Mouse (Mus musculus) small intestine, adult 2 months (tissue): Measurements from ENCODE around the gene Ccdc117. TPM values are rescaled to one million over a fixed set of nuclear protein-coding genes. Genes with fewer than 3 reads are reported as not detected.

Experiments
- H3K27ac ChIP-seq: fragments of 200-500 bp; 2 replicates; pipeline ENCODE4 v1.5.1; 2012; ENCODE audit warnings: low read depth, low read length, control low read depth, inconsistent platforms; ENCODE audit not compliant: insufficient read depth
- H3K27me3 ChIP-seq: fragments of 200-500 bp; 2 replicates; pipeline ENCODE4 v1.6.1; 2012; ENCODE audit warnings: mild to moderate bottlenecking, moderate library complexity, low read length, inconsistent platforms; ENCODE audit not compliant: control insufficient read depth, insufficient read depth
- H3K36me3 ChIP-seq: fragments of 200-500 bp; 2 replicates; pipeline ENCODE4 v1.6.1; 2012; ENCODE audit warnings: mild to moderate bottlenecking, low read length, control low read depth, inconsistent platforms; ENCODE audit not compliant: control insufficient read depth, insufficient read depth
- H3K4me1 ChIP-seq: fragments of 200-500 bp; 2 replicates; pipeline ENCODE4 v1.6.1; 2012; ENCODE audit warnings: low read length, inconsistent platforms, mixed read lengths; ENCODE audit not compliant: control insufficient read depth, insufficient read depth, insufficient read length
- H3K4me3 ChIP-seq: fragments of 200-500 bp; 2 replicates; pipeline ENCODE4 v1.5.1; 2012; ENCODE audit warnings: low read depth, mild to moderate bottlenecking, control low read depth, inconsistent platforms, low read length, moderate library complexity
- CTCF ChIP-seq: fragments of 200-500 bp; IDR thresholded peaks from 2 replicates; pipeline ENCODE4 v1.5.1; 2012; ENCODE audit warnings: low read depth, mild to moderate bottlenecking, control low read depth, inconsistent platforms, low read length, moderate library complexity, mixed read lengths; ENCODE audit not compliant: insufficient replicate concordance, insufficient read length; ENCODE audit errors: extremely low read depth
- POLR2A ChIP-seq: fragments of 200-500 bp; IDR thresholded peaks from 2 replicates; pipeline ENCODE4 v1.6.1; 2012; ENCODE audit warnings: low read depth, mild to moderate bottlenecking, control low read depth, inconsistent platforms, low read length, moderate library complexity
- WGBS: fragments of 180-500 bp; shearing (Covaris S2); methylation state at CpG from one replicate; pipeline ENCODE4 v1.1.7; 2018; 5-methylcytosine and 5-hydroxymethylcytosine counted together
- polyA plus RNA-seq: library from polyadenylated mRNA; depleted of rRNA; stranded (reverse); fragments of >200 nt; gene quantifications from 2 replicates; pipeline ENCODE4 v1.2.3, GENCODE M21; 2012

The Ccdc117 gene
- polyA plus RNA-seq, 1 experiment: 2.9 TPM

DNA sequence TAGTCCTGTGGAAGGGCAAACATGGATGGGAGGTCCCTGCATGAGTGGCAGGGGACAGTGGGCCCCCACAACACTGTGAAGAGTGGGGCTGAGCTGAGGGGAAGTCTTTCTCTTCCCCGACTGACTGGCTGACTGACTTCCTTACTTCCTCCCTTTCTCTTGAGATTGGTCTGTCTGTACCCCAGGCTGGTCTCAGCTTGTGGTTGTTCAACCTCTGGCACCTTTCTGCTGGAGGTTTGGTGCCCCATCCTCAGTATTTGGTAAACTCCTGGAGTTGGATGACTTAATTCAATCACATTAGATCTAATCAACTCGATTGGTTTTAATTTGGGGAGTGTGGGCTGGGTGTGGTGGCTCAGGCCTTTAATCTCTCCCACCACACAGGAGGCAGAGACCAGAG is 24.5 kb upstream of the Ccdc117 start:
- no peak for TF ChIP-seq CTCF
- no peak for TF ChIP-seq POLR2A
- Histone ChIP-seq H3K36me3 (no peaks in the 10 kb centered on the region), H3K4me1 (no peaks in the 10 kb centered on the region), H3K4me3 (no peak overlapping the region), H3K27ac (no peak overlapping the region), H3K27me3 (no peaks in the 10 kb centered on the region)
- 48% methylated on average over 2 of the region's 2 CpGs for WGBS

DNA sequence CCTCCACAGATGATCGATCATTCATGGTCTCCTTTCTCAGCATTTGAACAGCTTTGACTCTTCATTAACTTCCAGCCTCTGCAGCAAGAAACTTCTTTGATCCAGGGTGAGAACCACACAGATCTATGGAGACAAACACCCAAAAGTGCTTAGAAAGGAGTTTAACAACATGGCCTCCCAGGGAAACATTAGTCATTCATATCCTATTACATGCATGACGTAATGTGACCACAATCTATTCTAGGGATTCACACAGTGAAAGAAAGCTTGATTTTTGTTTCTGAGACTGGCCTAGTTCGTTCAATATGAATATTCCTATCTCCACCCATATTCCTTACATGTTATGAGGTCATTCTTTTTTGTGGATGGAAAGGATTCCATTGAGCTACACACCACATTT is 23.6 kb upstream of the Ccdc117 start:
- WGBS: 91% methylated on average over 3 of the region's 3 CpGs
- no peaks in the 10 kb centered on the region for H3K36me3 ChIP-seq
- H3K27me3 ChIP-seq: no peaks in the 10 kb centered on the region
- no peaks in the 10 kb centered on the region for H3K4me1 ChIP-seq
- no peak overlapping the region for H3K27ac ChIP-seq
- TF ChIP-seq POLR2A (no peak), CTCF (no peak)
- H3K4me3 ChIP-seq: no peak overlapping the region

DNA sequence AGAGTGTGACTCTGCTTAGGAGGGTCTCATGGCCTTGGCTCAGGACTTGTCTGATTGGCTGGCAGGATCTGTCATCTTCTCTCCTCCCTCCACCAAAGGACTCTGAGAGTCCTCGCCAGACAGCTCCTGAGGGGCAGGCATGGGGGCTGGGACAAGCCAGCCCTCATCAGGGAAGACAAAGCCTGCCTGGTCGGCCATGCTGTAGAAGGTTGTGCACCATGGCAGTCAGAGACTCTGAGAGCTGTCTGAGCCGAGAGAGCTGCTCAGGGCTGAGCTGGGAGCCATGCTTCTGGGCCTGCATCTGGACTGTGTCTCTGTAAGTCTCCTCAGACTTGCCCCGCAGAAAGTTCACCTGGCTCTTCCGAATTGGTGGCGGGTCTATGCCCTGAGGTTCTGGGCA is 21.9 kb upstream of the Ccdc117 start:
- Histone ChIP-seq H3K27ac (no peak overlapping the region), H3K36me3 (no peaks in the 10 kb centered on the region), H3K4me1 (no peaks in the 10 kb centered on the region), H3K27me3 (no peaks in the 10 kb centered on the region), H3K4me3 (no peak overlapping the region)
- no peak for TF ChIP-seq CTCF
- no peak for TF ChIP-seq POLR2A
- 84% methylated on average over 6 of the region's 6 CpGs for whole genome bisulfite sequencing

DNA sequence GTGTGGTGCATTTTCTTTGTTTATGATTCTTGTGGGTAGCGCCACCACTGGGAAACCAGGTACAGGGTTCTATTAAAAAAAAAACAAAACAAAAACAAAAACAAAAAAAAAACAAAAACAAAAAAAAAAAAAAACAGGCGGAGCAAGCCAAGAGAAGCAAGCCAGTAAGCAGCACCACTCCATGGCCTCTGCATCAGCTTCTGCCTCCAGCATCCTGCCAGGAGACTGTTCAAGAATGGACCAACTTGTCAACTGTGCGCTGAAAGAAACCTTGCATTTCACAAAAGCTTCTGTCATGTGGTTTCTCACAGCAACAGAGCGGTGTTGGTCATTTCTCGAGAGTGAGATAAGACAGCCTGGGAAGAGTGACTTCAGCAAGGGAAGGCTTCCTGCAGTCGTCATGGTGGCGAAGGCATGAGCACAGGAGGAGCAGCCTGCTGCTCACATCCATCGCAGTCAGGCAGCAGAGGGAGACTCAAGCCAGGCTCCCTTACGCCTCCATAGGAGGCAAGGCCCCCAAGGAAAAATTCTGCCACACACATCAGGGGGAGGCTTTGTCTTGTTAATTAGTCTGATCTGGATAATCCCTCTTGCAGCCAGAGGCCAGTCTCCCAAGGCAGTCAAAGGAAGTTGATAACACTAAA is 20.8 kb upstream of the Ccdc117 start:
- Histone ChIP-seq H3K36me3 (no peaks in the 10 kb centered on the region), H3K4me3 (no peak overlapping the region), H3K4me1 (no peaks in the 10 kb centered on the region), H3K27me3 (no peaks in the 10 kb centered on the region), H3K27ac (no peak overlapping the region)
- TF ChIP-seq CTCF (no peak), POLR2A (no peak)
- WGBS: 64% methylated on average over 9 of the region's 9 CpGs

DNA sequence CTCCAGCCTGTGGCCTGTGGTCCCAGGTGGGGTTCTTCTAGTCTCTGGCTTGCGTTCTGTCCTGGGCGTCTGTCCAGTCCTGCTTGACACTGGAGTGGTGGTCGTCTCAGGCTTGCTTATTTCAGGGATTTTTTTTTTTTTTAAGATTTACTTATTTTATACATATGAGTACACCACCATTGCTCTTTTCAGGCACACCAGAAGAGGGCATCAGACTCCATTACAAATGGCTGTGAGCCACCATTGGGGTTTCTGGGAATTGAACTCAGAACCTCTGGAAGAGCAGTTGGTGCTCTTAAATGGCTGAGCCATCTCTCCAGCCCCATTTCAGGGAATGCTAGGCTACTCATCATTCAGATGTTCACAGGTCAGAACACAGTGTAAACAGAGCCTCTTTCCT is 18.3 kb upstream of the Ccdc117 start:
- Histone ChIP-seq H3K4me1 (no peaks in the 10 kb centered on the region), H3K36me3 (no peaks in the 10 kb centered on the region), H3K4me3 (no peak overlapping the region), H3K27me3 (no peaks in the 10 kb centered on the region), H3K27ac (no peak overlapping the region)
- WGBS: 82% methylated on average over 3 of the region's 3 CpGs
- TF ChIP-seq POLR2A (no peak), CTCF (no peak)

DNA sequence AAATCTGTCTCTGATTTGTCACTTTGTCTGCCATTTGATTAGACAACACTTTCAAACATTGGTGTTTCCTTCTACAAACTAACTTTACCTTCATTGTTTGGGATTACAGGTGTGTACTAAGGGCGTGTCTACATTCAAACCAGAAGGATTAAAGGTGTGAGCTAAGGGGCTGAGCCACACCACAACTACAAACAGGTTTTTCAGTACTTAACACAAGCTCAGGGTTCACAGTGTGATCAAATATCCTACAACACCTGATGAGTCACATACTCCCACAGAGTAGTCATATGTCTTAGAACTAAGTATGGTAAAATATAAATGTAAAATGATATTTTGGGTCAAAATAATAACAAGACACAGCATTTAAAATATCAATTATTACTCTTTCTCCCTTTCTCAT is 9.9 kb upstream of the Ccdc117 start:
- 74% methylated on average over 1 of the region's 1 CpGs for WGBS
- Histone ChIP-seq H3K4me3 (no peak overlapping the region), H3K36me3 (no peaks in the 10 kb centered on the region), H3K4me1 (no peaks in the 10 kb centered on the region), H3K27me3 (no peaks in the 10 kb centered on the region), H3K27ac (no peak overlapping the region)
- TF ChIP-seq CTCF: no peak
- no peak for TF ChIP-seq POLR2A

DNA sequence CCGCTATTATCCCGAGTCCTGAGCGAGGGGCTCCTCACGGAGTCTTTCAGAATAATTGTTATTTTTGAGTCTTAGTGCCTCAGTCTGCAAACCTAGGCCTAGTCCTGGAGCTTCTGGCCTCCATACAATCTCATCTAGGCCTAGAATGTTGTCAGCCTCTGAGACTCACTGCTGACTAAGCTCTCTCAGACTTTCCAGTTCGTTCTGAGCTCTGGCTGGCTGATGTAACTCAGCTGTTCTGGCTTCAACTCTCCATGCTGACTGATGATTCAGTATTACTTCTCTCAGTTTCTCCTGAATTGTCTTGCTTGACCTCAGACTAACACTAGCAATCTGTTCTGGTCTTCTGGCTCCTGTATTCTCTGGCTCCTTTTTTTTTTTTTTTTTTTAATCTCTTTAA is 9.4 kb upstream of the Ccdc117 start:
- TF ChIP-seq POLR2A (no peak), CTCF (no peak)
- 91% methylated on average over 5 of the region's 5 CpGs for WGBS
- Histone ChIP-seq H3K36me3 (no peaks in the 10 kb centered on the region), H3K27me3 (no peaks in the 10 kb centered on the region), H3K27ac (no peak overlapping the region), H3K4me3 (no peak overlapping the region), H3K4me1 (no peaks in the 10 kb centered on the region)
